Mouse (Mus musculus) c-Kit-positive CD71-positive TER-119-negative erythroid progenitor cells, embryonic 14.5 days (primary cell): Measurements from ENCODE around the gene Fbln1.

Experiments used
- DNase-seq: peaks from one replicate; pipeline ENCODE4 v3.0.0-alpha.2; 2013; ENCODE audit warnings: low read depth

Fbln1 gene

DNA sequence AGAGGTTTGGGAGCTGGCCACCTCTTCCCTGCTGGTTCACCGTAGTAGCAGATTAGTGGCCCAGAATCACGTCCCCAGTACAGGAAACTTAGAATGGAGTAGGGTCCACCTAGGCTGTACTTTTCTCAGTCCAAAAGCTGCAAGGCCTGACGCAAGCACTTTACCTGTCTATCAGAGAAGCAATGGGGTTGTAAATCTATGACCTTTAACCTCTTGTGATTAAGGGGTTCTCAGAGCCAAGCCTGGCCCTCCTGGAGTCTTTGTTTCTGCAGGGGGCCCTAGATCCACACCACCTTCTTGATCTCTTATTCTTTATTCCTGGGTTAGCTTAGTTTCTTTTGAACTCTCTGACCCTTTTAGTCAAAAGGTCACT is 940 bp downstream of the Fbln1 start:
- DNase-seq, result no peak

- no peak for DNase-seq
These were observed 1.3 kb downstream of the Fbln1 start for GRCm38 (mm10) chr15:85207081-85207480.

DNA sequence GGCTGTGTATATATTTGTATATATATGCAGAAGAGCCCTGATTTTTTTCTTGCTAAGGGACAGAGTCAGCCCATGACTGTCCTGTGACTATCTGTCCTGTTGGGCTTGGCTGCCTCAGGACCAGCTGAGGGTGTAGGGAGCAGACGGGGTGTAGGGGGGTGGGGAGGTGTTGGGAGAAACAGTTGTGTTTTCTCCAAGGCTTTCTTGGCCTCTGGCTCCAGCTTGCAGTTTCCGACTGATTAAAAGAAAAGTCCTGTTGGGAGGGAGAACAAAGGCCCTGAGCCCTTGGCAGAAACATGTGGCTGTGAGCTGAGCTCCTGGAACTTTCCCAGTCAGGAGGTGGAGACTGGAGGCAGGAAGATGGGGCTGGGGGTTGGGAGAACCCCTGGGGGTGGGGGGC is 2.0 kb downstream of the Fbln1 start:
- no peak for DNase-seq

DNA sequence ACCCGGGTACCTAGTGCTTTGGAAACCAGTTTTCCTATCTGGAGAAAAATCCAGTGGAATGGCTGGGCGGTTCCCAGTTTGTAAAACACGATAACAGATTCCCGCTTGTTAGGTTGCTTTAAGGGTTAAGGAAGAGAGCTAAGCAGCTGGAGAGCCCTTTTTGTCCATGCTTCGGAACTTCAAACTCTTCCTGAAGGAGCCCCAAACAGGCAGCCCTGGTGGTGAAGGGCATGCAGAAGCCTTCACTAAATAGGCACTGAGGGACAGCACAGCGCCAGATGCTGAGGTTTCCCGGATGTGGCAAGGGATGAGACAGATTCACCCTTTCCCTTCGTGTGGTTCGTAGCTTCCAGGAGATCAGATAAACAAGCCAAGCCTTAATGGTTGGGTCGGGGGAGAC is 2.6 kb downstream of the Fbln1 start:
- DNase-seq, result no peak

- no peak for DNase-seq
These were observed 3.6 kb downstream of the Fbln1 start for GRCm38 (mm10) chr15:85209341-85209740.

DNA sequence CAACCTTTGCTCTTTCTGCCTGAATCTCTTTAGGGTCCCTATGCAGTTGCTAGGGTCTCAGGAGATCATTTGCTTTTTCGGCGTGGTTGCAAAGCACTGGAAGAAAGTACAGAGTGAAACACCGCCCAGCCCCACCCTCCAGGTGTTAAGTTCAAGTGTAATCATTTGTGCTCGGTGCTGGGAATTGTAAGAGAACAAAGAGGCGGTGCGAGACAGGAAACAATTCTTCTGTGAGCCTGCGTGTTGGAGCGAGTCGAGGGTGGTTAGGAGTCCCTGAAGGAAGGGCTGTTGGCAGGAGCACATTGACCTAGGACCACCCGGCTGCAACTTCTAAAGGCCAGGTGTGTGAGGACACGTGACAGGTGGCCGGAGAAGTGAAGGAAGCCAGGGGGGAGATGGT is 4.9 kb downstream of the Fbln1 start:
- DNase-seq, result no peak

DNA sequence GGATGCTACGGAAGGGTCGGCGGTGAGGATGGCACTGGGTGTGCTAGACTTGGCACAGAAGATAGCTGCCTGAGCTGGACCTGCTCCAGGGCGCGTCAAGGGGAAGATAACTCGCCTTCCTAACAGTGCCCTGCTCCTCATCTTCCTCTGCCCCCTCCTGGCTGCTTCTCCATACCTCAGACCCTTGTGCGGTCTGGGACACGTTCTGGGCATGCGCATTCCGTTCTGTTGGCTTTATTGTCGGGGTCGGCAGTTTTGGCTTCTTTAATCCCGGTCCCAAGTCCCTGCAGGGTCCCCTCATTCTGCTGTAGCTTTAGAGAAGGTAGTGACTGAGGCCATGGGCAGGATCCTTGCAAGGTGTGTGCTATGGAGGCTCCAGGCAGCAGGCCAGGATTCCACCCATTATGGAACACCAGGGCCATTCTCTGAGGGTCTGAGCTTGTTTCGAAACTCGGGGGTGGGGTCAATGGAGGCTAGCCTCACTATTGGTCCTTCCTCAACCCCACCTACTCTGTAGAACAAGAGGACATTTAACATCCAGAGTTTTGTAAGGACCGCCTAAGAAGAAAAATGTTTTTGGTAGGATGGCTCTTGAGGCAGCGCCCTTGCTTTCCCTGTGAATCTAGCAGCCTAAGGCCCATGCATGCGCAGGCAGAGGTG is 5.5 kb downstream of the Fbln1 start:
- DNase-seq, result no peak

DNA sequence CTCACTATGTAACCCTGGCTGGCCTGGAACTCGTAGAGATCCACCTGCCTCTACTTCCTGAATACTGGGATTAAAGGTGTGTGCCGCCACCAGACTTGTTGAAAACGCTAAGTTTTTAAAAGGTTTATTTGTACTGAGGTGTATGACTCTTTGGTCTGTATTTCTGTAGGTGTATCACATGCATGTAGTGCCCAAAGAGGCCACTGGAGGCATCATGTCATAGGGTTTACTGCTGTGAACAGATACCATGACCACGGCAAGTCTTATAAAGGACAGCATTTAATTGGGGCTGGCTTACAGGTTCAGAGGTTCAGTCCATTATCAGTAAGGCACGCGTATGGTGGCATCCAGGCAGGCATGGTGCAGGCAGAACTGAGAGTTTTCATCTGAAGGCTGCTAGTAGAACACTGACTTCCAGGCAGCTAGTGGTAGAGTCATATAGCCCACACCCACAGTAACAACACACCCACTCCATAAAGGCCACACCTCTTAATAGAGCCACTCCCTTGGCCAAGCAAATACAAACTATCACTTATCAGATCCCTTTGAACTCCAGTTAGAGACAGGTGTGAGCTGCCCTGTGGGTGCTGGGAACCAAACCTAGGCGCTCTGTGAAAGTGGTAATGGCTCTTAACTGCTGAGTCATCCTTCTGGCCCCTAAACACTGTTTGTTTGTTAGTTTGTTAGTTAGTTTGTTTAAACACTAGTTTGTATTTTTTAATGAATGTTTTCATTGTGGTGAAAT is 10.5 kb downstream of the Fbln1 start:
- no peak for DNase-seq

DNA sequence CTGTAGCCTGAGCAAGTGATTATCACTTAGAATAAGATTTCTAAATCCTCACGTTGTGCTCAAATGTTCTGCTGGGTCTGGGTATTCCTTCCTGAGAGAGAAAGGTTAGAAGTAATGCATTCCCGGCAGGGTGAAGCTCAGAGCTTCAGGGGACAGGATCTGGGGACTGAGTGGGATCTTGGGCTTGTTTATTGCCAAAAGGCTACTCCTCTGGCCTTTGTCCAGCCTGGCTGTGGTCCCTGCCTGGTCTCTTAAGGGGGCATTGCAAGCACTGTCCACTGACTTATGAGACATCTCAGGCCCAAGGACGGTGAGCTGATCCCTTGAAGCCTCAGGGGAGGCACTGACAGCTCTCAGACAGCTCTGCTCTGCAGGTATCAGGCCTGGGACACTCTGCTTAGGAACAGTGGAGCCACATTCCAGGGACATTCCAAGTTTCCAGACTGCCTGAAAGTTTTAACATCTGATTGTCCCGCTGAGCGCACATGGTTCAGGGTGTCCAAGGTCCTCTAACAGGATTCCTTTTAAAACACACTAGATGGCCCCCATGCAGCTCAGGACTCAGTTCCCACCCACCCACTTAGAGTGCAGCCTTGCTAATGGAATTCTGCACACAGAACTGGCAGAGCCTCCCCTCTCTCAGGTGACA is 13.0 kb downstream of the Fbln1 start:
- DNase-seq, result no peak

- no peak for DNase-seq
These were observed 14.6 kb downstream of the Fbln1 start for GRCm38 (mm10) chr15:85220371-85220770.

DNA sequence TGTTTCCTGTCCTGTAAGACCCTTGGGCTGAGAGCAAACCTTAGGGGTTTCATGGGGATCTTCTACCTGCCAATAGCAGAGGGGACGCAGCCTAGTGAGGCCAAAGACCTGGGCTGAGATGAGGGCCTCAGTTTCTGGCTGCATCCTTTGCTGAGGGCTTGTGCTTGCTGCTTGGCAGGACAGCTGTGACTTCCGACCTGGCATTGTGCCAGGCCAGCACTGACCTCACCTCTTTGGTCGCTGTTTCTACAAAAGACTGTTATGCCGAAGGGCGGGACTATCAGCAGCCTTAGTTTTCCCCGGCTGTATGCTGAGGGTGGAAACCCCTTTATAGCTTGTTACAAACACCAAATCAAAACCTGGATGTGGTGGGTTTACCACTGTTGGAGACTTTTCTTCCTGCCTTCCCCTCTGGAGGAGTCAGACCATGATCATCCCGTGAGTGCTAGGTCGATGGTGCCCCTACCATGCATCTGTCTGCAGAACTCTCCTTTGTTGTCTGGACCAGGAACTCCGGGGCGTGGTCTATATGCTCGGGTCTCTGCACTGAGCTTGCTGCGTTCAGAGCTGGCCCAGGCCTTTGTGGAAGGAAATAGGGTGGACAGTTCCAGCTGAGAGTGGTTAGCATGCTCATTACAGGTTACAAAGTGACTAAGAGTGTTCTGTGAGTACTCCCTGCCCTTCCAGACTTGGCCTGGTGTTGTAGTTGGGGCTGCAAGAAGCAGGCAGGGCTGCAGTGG is 15.5 kb downstream of the Fbln1 start:
- DNase-seq, result no peak

GRCm38 (mm10) chr15:85225693-85226092 is 19.9 kb downstream of the Fbln1 start:
- no peak for DNase-seq

- no peak for DNase-seq
These were observed 21.1 kb downstream of the Fbln1 start for GRCm38 (mm10) chr15:85226841-85227240.

- DNase-seq, result no peak
These were observed 22.8 kb downstream of the Fbln1 start for GRCm38 (mm10) chr15:85228568-85228967.

GRCm38 (mm10) chr15:85229960-85230535 is 24.3 kb downstream of the Fbln1 start:
- peak; percentile 11 for DNase-seq

GRCm38 (mm10) chr15:85230613-85231012 is 24.9 kb downstream of the Fbln1 start:
- no peak for DNase-seq

DNA sequence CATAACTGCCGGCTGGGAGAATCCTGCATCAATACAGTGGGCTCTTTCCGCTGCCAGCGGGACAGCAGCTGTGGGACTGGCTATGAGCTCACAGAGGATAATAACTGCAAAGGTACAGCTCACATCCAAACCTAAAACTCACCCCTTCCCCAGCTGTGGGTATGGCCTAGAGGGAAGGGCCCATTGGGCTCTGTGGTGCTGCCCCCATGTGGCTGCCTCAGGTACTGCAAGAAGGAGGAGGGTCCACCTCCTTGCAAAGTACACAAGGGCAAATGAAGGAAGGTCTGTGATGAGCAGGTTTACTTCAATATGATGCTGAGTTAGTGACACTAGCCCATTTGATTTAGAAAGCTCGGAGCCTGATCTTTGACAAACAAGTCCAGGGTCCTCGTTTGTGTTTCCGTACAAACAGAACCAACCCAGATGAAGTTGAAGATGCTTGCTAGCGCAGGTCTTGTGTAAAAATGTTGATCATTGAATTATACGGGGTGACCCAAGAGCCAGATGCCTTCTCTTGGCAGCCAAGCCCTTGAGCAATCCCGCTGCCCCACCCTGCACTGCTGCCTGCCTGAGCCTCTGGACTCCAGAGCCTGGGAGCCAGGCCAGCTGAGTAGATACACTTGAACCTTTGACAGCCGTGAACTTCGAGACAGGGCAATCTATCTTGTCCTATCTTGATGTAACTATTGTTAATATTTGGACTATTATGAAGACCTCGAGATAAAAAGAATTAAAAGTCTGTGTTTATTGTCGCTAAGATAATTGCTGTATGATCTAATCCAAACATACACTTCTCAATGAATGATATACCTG is 25.9 kb downstream of the Fbln1 start:
- peak; percentile 11 for DNase-seq

- no peak for DNase-seq
These were observed 26.4 kb downstream of the Fbln1 start for GRCm38 (mm10) chr15:85232256-85232535.

DNA sequence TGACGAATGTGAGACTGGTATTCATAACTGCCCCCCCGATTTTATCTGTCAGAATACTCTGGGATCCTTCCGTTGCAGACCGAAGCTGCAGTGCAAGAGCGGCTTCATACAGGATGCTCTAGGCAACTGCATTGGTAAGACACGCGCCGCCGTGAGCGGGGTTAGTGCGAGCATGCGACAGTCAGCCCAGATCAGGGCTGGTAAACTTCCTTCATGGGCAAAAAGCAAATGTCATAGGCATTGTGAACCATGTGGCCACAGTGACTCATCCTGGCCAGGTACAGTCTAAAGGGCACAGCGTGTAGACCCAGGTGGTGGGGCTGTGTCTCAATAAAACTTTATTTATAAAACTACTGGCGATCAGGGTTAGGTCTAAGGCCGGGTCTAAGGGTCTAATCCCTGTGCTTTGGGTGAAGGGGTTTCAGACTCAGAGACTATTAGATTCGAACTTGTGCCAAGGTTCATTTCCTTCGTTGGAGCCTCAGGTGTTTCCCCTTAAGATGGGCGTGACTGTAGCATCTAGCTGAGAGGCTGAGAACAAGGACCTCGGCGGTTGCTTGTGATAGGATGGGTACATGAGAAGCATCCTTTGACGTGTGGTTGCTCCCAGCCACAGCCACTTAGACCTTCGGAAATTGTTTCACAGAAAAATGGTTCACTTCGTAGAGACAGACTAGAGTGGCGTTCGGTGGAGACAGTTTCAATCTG is 26.9 kb downstream of the Fbln1 start:
- DNase-seq, result no peak

DNA sequence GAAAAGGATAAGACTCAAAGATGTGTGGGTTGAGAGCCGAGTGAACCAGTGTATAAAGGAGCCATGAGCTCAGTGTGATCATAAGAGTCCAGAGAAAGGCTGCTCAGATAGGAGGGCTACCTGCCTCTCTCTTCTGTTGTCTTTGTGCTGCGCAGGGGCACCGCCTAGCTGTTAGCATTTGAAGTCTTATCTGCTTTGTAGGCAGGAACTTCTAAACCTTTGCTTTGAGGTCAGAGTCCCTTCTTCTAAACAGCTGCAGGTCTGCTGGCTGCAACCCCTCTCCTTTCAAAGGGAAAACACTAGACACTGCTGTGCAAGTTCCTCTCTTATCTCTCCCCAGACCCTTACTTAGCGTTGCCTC is 27.5 kb downstream of the Fbln1 start:
- no peak for DNase-seq

- no peak for DNase-seq
These were observed 27.9 kb downstream of the Fbln1 start for GRCm38 (mm10) chr15:85233690-85234089.
